Mouse (Mus musculus) C2C12 (cell line): ENCODE measurements around the gene Mki67.

Experiments used
- CEBPB ChIP-seq: IDR thresholded peaks from one replicate; pipeline ENCODE4 v1.6.1; 2011; ENCODE audit warnings: low read depth, mild to moderate bottlenecking, control low read depth, moderate library complexity
- CTCF ChIP-seq: IDR thresholded peaks from one replicate; pipeline ENCODE4 v1.5.1; 2011; ENCODE audit not compliant: control insufficient read depth, insufficient read depth, insufficient read length
- FOSL1 ChIP-seq: IDR thresholded peaks from one replicate; pipeline ENCODE4 v1.8.0; 2011; ENCODE audit warnings: mild to moderate bottlenecking, low read length; ENCODE audit not compliant: poor library complexity, insufficient read depth, severe bottlenecking
- MAX ChIP-seq: IDR thresholded peaks from one replicate; pipeline ENCODE4 v1.6.1; 2011; ENCODE audit warnings: mild to moderate bottlenecking, control low read depth
- MYOD1 ChIP-seq: IDR thresholded peaks from one replicate; pipeline ENCODE4 v1.6.1; 2011; ENCODE audit warnings: low read depth; ENCODE audit not compliant: control insufficient read depth, insufficient read length
- MYOG ChIP-seq: IDR thresholded peaks from one replicate; pipeline ENCODE4 v1.6.1; 2011; ENCODE audit not compliant: control insufficient read depth, insufficient read length; ENCODE audit errors: extremely low read depth
- USF1 ChIP-seq: IDR thresholded peaks from one replicate; pipeline ENCODE4 v1.6.1; 2011; ENCODE audit warnings: low read depth, mild to moderate bottlenecking, control low read depth, moderate library complexity

DNA sequence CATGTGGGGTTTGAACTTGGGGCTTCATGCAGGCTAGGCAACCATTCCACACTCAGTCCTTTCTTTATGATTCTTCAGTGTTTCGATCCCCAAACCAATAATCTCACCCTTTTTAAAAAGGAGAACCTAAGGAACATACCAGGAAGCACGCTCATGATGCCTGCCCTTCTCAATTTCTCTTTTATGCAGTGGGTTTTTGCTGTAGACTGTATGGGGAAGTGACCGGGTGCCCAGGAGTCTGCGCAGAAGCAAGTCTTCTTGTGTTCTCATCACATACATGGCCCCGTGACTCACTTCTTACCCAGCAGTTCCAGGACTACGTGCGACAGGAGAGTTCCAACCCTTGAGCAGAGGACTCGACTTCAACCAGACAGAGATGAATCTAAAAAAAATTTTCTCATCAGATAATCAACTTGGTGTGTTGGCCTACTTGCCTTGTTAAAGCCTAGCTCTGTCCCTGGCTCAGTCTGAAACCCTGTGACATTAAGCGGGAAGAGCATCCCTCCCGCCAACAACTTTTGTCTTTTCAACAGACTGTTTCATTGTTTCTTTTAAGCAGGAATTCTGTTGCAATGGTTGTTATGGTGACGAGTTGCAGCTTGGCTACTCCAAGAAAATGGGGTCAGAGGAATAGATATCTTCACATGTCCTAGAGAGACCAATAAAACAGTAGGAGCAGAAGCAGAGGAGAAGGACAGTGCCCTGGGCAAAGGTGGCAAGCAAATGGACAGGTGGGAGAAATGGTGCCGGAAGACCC is 42.8 kb upstream of the Mki67 start:
- no peak for TF ChIP-seq CTCF
- TF ChIP-seq USF1, result no peak
- TF ChIP-seq MYOG, result no peak
- TF ChIP-seq CEBPB, result no peak
- no peak for TF ChIP-seq MAX
- TF ChIP-seq MYOD1, result no peak
- no peak for TF ChIP-seq FOSL1
